ENCODE assay signal across 8 mouse cellular contexts in genomic region chr7:96914031-96914430, GRCm38 (mm10). TPM values are rescaled to one million over a fixed set of nuclear protein-coding genes. Genes with fewer than 3 reads are reported as not detected.
DNase-seq lines count a peak whose midpoint lies in the region; ATAC-seq and TF ChIP-seq lines count a peak whose summit lies in the region.

No protein-coding gene starts in this region.

- H3K4me3 ChIP-seq in embryonic facial prominence, embryonic 14.5 days (ENCODE audit: low read depth, low read length) = no peak overlapping the region
- no peak overlapping the region for H3K4me3 ChIP-seq in heart, postnatal 0 days (ENCODE audit: low read depth, low read length)
- no peak overlapping the region for H3K4me3 ChIP-seq in liver, postnatal 0 days (ENCODE audit: low read depth, low read length)
- H3K4me3 ChIP-seq in thymus, adult 2 months (ENCODE audit: control insufficient read depth, insufficient read depth, low read length) = no peak overlapping the region

- no peak overlapping the region for H3K27ac ChIP-seq in embryonic facial prominence, embryonic 14.5 days (replicated peaks; ENCODE audit: low read depth, low read length)
- no peak overlapping the region for H3K27ac ChIP-seq in heart, postnatal 0 days (ENCODE audit: low read depth)
- H3K27ac ChIP-seq in liver, postnatal 0 days (ENCODE audit: low read depth) = no peak overlapping the region
- H3K27ac ChIP-seq in thymus, adult 2 months (ENCODE audit: control insufficient read depth, insufficient read depth, low read length) = no peak overlapping the region

- TF ChIP-seq CTCF in heart, postnatal 0 days (IDR thresholded peaks at IDR 0.05; ENCODE audit: low read depth) = peak; percentile 95
- TF ChIP-seq CTCF in liver, postnatal 0 days (IDR thresholded peaks at IDR 0.05; ENCODE audit: low read depth) = peak; percentile 97
- peak; percentile 87 for TF ChIP-seq CTCF in thymus, adult 2 months (IDR thresholded peaks at IDR 0.05; ENCODE audit: borderline replicate concordance, control insufficient read depth, extremely low read depth, insufficient read depth, low read length, poor library complexity)

- no peak for TF ChIP-seq EP300 in heart, postnatal 0 days (IDR thresholded peaks at IDR 0.05; ENCODE audit: low read depth)
- TF ChIP-seq EP300 in liver, postnatal 0 days (IDR thresholded peaks at IDR 0.05; ENCODE audit: low read depth) = no peak

- H3K36me3 ChIP-seq in embryonic facial prominence, embryonic 14.5 days (ENCODE audit: control insufficient read depth, insufficient read depth, low read length) = no peaks in the 10 kb centered on the region
- no peaks in the 10 kb centered on the region for H3K36me3 ChIP-seq in heart, postnatal 0 days (replicated peaks; ENCODE audit: control insufficient read depth, insufficient read depth, low read length)
- H3K36me3 ChIP-seq in liver, postnatal 0 days (replicated peaks; ENCODE audit: insufficient read depth, low read length) = no peaks in the 10 kb centered on the region
- H3K36me3 ChIP-seq in thymus, adult 2 months (ENCODE audit: control insufficient read depth, insufficient read depth, low read length) = no peaks in the 10 kb centered on the region

- peaks cover 23% of the 10 kb centered on the region for H3K4me1 ChIP-seq in embryonic facial prominence, embryonic 14.5 days (ENCODE audit: control insufficient read depth, insufficient read depth, low read length)
- no peaks in the 10 kb centered on the region for H3K4me1 ChIP-seq in heart, postnatal 0 days (ENCODE audit: control insufficient read depth, insufficient read depth)
- H3K4me1 ChIP-seq in liver, postnatal 0 days (ENCODE audit: insufficient read depth) = no peaks in the 10 kb centered on the region
- no peaks in the 10 kb centered on the region for H3K4me1 ChIP-seq in thymus, adult 2 months (replicated peaks; ENCODE audit: control insufficient read depth, insufficient read depth, low read length)

- no peak for TF ChIP-seq POLR2A in thymus, adult 2 months (IDR thresholded peaks at IDR 0.05; ENCODE audit: control insufficient read depth, extremely low read depth, insufficient read depth, low read length, poor library complexity)

- H3K9me3 ChIP-seq in embryonic facial prominence, embryonic 14.5 days (ENCODE audit: control insufficient read depth, low read length) = no peaks in the 10 kb centered on the region
- no peaks in the 10 kb centered on the region for H3K9me3 ChIP-seq in heart, postnatal 0 days (replicated peaks; ENCODE audit: control insufficient read depth, low read length)
- no peaks in the 10 kb centered on the region for H3K9me3 ChIP-seq in liver, postnatal 0 days (ENCODE audit: low read length)

- no peaks in the 10 kb centered on the region for H3K27me3 ChIP-seq in embryonic facial prominence, embryonic 14.5 days (replicated peaks; ENCODE audit: control insufficient read depth, insufficient read depth, low read length)
- H3K27me3 ChIP-seq in heart, postnatal 0 days (ENCODE audit: control insufficient read depth, insufficient read depth, low read length) = peaks cover 11% of the 10 kb centered on the region; the same call in 1 of the 2 replicates
- H3K27me3 ChIP-seq in liver, postnatal 0 days (ENCODE audit: insufficient read depth, low read length) = no peaks in the 10 kb centered on the region
- H3K27me3 ChIP-seq in thymus, adult 2 months (ENCODE audit: control insufficient read depth, insufficient read depth, low read length) = no peaks in the 10 kb centered on the region

- 8% methylated on average over 6 of the region's 6 CpGs for WGBS in embryonic facial prominence, embryonic 14.5 days
- 2% methylated on average over 6 of the region's 6 CpGs for WGBS in heart, postnatal 0 days
- 4% methylated on average over 6 of the region's 6 CpGs for WGBS in liver, postnatal 0 days (ENCODE audit: insufficient replicate concordance)
- WGBS in thymus, adult 2 months = 3% methylated on average over 6 of the region's 6 CpGs

- no peak overlapping the region for H3K9ac ChIP-seq in embryonic facial prominence, embryonic 14.5 days (ENCODE audit: low read depth, low read length)
- H3K9ac ChIP-seq in heart, postnatal 0 days (replicated peaks; ENCODE audit: low read depth, low read length) = no peak overlapping the region
- no peak overlapping the region for H3K9ac ChIP-seq in liver, postnatal 0 days (replicated peaks)

- peak; percentile 85 for DNase-seq in CD4-positive, CD25-positive, alpha-beta regulatory T cell, adult 2 months (ENCODE audit: low read depth, low spot score)
- peak; percentile 88 to 90 for DNase-seq in adrenal gland, postnatal 36 days
- peak; percentile 87 for DNase-seq in embryonic facial prominence, embryonic 14.5 days (ENCODE audit: low spot score)
- DNase-seq in heart, postnatal 0 days (ENCODE audit: low spot score) = peak; percentile 78
- DNase-seq in kidney, postnatal 4 days = peak; percentile 91 to 92
- DNase-seq in liver, postnatal 0 days = peak; percentile 89
- peak; percentile 60 for DNase-seq in ovary, postnatal 10 days (ENCODE audit: low spot score)
- peak; percentile 76 for DNase-seq in thymus, adult 2 months

- H3K4me2 ChIP-seq in embryonic facial prominence, embryonic 14.5 days (ENCODE audit: low read depth, low read length) = no peak overlapping the region
- H3K4me2 ChIP-seq in heart, postnatal 0 days (ENCODE audit: low read depth, low read length) = no peak overlapping the region
- no peak overlapping the region for H3K4me2 ChIP-seq in liver, postnatal 0 days (ENCODE audit: low read depth, low read length)

- ATAC-seq in embryonic facial prominence, embryonic 14.5 days (ENCODE audit: low read depth) = peak; percentile 58
- peak; percentile 64 for ATAC-seq in heart, postnatal 0 days (ENCODE audit: insufficient read depth, low read depth)
- peak; percentile 56; the same call in 1 of the 2 replicates for ATAC-seq in liver, postnatal 0 days

RNA-seq across cellular contexts. Expression of gene Nars2, which starts 37.3 kb away (rescaled TPM):
- total RNA-seq in adrenal gland, postnatal 36 days (2021) = 10 to 100 TPM; 16.6 to 28.0 TPM
- 19.2 and 25.3 TPM in 2 replicates for polyA plus RNA-seq in embryonic facial prominence, embryonic 14.5 days (2014; fragmentation: Nextera tagmentation; extraction: Ambion mirVana)
- 11.8 and 19.1 TPM in 2 replicates for total RNA-seq in heart, postnatal 0 days (2014; rRNA removed; ENCODE audit: low replicate concordance)
- 17.0 and 17.8 TPM in 2 replicates for polyA plus RNA-seq in heart, postnatal 0 days (2015; fragmentation: Nextera tagmentation; extraction: Ambion mirVana)
- 13.3 and 14.1 TPM in 2 replicates for polyA plus RNA-seq in liver, postnatal 0 days (2015; fragmentation: Nextera tagmentation; extraction: Ambion mirVana)
- polyA plus RNA-seq in thymus, adult 2 months (2012; rRNA removed) = 3.0 and 3.2 TPM in 2 replicates
